Mouse (Mus musculus): ENCODE data around the gene Olfr70.

Olfr70 gene

DNA sequence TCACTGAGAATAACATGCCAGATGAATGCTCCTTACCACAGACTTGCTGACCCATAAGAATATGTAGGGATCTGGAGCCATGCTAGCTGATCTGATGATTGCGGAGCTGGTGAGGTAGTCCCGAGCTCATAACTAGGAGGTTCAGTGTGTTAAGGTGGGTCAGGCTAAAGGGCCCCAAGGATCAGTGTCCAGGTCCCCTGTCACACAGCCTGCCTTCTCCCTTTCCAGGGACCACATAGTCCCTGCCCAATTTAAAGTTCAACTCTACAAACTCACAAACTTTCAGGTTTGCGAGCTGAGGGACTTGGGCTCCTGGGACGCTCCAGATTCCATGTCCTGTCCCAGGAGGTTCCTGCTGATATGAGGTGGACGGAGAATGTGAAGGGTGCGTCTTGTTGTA lies at the start of gene Olfr70:
Gene Olfr70 (minus strand): TSS at position 101 of the 400 bp plus-strand sequence.
- DNase-seq (ENCODE audit: low read depth), result no peak

DNA sequence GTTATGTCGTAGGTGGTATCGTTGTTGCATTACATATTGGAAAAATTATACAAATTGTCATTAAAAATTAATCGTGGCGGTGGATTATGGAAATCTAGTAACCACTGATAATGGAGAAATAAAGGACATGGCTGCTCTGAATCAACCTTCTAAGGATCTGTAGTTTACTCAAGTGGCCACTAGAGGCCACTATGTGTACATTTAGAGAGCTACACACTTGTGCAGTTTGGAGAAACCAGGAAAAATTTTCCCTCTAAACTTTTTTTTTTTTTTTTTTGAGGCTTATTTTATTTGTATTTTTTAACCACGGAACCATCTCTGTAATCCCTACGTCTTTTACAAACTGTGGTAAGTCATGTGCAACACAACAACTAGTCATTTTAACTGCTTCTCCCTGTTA lies 44.6 kb upstream of the Olfr70 start:
- DNase-seq (ENCODE audit: low read depth), result peak; percentile 37

- DNase-seq (ENCODE audit: low read depth), result no peak
Measured at GRCm38 (mm10) chr4:43743099-43743498, 42.5 kb upstream of the Olfr70 start.

- DNase-seq (ENCODE audit: low read depth), result no peak
Measured at GRCm38 (mm10) chr4:43742637-43743036, 42.0 kb upstream of the Olfr70 start.

DNA sequence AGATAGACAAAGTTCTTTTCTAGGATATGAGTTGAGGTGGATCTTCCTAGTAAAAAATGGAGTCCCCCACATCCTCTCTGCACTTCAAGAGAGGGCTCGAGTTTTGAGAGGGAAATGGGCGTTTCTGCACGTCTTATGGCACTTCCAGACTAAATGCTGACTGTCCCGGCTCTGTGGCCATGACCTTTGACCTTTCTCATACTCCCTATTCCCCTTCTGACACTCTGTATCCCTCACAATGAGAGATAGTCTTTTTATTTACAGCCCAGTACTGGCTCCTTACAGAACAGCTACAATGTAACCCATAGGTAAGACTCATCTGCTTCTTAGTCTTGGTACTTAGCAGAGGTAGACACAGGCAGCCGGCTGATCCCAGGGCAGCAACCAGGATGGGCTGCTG lies 40.9 kb upstream of the Olfr70 start:
- no peak for DNase-seq (ENCODE audit: low read depth)

GRCm38 (mm10) chr4:43738989-43739674 lies 38.5 kb upstream of the Olfr70 start:
- no peak for DNase-seq (ENCODE audit: low read depth)

GRCm38 (mm10) chr4:43737144-43737543 lies 36.5 kb upstream of the Olfr70 start:
- DNase-seq (ENCODE audit: low read depth), result no peak

GRCm38 (mm10) chr4:43733186-43733585 lies 32.6 kb upstream of the Olfr70 start:
- no peak for DNase-seq (ENCODE audit: low read depth)

GRCm38 (mm10) chr4:43732171-43732570 lies 31.6 kb upstream of the Olfr70 start:
- no peak for DNase-seq (ENCODE audit: low read depth)

DNA sequence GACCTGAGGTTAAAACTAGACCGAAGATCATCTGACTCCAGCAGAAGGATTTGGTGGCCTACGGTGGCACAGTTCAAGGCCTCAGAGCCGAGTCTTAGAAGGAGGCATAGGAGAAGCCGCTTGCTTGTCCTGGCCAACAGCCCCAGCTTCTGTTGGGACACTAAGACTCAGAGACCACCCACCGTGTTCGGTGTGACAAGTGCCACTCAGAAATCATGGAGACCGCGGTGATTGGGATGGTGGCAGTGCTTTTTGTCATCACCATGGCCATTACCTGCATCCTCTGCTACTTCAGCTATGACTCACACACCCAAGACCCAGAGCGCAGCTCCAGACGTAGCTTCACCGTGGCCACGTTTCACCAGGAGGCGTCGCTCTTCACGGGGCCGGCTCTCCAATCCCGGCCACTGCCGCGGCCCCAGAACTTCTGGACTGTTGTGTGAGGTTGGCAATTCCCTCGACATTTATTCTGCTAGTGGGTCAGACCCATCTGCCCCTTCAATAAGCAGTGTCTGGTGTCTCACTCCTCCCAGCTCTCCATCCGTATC lies 30.2 kb upstream of the Olfr70 start:
- no peak for DNase-seq (ENCODE audit: low read depth)

DNA sequence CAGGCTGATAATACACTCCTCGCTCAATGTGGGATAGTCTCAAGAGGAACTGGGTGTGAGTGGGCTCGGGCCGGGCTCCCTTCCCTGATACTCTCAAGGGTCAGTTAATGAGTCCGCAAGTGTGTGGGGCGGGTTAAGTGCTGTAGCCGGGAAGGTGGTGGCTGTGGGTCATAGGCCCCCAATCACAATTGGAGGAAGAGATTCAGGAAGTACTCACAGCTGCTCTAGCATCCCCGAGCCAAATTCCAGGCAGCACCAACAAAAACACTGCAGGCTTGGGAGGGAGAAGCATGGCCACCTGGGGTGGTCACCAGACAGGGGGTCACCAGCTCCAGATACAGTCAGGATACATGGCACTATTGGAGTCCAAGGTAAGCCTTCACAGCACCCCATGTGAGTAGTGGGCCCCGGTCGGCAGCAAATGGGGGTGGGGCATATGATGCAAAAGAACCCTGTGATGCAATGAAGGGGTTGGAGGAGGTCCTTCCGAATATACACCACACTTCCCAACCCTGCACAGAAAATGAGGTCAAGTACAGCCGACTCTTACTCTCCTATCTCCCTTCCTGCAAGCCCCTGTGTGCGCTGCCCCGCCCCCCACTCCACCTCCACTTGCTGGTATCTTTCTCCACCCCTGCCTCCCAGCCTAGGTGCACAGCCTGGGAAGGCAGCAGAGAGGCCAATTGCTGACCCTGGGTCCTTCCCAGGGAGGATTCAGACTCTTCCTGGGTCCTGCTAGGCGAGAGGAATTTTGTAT lies 29.4 kb upstream of the Olfr70 start, which contains the start of gene Spaar:
Gene Spaar (plus strand): TSS at position 241 of the 757 bp plus-strand sequence.
- DNase-seq (ENCODE audit: low read depth), result no peak

GRCm38 (mm10) chr4:43729126-43729525 lies 28.5 kb upstream of the Olfr70 start:
- no peak for DNase-seq (ENCODE audit: low read depth)

DNA sequence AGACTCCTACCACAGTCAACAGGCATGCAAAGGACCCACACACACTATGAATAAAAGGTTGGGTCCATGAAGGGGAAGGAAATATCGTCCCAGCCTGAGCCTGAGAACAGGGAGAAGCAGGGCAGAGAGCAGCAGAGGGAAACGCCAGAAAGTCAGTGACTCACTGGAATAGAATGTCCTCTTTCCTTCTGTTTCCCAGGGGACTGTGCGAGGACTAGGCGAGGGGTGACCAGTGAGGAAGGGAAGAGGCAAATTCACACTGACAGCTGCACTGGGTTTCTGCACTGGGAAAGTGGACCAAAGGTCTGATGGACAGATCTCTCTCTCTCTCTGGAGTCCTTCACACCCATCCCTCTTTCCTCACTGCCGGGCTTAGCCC lies 28.0 kb upstream of the Olfr70 start:
- no peak for DNase-seq (ENCODE audit: low read depth)

- no peak for DNase-seq (ENCODE audit: low read depth)
Measured at GRCm38 (mm10) chr4:43727718-43728575, 27.3 kb upstream of the Olfr70 start.

GRCm38 (mm10) chr4:43726995-43727394 lies 26.4 kb upstream of the Olfr70 start, which contains the start of gene Hrct1:
Gene Hrct1 (plus strand): TSS chr4:43727188.
- DNase-seq (ENCODE audit: low read depth), result no peak

DNA sequence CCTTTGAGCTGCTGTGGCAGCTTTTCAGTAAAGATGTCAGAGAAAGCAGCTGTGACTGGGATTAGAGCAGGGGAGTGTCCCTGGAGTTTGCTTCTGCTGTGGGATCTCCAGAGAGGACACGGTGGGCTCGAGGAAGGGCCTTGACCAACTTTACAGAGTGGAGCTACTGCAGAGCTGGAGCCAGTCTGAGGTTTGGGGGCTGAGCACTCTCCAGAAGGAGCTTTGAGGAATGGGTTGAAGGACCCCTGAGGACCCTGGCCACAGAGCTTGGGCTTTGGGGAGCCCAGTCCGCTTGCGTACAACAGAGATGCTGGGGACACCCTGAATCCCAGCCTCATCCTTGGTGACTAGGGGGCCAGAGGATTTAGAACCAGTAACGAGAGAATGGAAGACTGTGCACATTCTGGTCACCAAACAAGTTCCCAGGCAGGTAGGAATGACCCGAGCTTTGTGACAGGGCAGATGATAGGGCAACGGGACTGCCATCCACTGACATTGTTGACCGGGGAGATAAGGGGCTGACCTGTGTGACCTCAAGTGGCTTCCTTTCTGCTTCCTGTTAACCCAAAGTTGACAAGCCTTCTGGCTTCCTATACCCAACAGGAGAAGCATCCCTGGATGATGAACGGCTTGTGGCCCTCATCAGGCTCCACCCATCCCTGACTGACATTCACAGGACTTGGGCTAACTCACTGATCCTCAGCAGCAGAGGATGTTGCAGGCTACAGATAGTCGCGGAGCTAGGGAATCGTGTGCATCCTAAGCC lies 25.8 kb upstream of the Olfr70 start:
- peak; percentile 18 for DNase-seq (ENCODE audit: low read depth)

DNA sequence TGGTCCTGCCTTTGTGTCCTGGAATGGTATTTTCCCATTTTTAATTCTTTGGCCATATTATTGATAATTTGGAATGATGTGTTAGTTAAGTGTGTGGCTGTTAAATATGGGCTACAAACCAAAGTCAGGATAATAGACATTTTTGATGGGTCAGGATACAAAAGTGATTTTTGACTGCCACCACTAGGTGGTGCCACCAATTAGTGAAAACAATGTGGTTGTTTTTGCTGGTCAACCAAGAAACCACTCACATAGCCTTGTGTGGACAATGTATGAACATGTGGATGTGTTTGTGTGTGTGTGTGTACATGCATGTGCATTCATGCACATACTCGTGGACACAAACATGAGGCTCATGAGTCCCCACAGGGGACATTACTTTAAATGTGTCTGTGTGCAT lies 24.2 kb upstream of the Olfr70 start:
- peak; percentile 58 for DNase-seq (ENCODE audit: low read depth)

- no peak for DNase-seq (ENCODE audit: low read depth)
Measured at GRCm38 (mm10) chr4:43722191-43722590, 21.6 kb upstream of the Olfr70 start.

GRCm38 (mm10) chr4:43720491-43721228 lies 20.1 kb upstream of the Olfr70 start:
- no peak for DNase-seq (ENCODE audit: low read depth)

- no peak for DNase-seq (ENCODE audit: low read depth)
Measured at GRCm38 (mm10) chr4:43713652-43714219, 13.1 kb upstream of the Olfr70 start.

All from 416B (cell line).